Mouse (Mus musculus) mouse embryonic stem cell (cell line): ENCODE results near the gene Ada.
"Not testable (repeated sequence)": the region's sequence is repeated elsewhere in the genome, so short reads cannot be mapped to it uniquely, and the experiment has no call there.

Experiments
- in situ Hi-C, 2 experiments: fragments of 300-500 bp; cut with MboI; formaldehyde crosslinking; loops; 1 replicate in 1 of 2; 3 replicates in 1 of 2; pipeline ENCODE4 v1.14.3; 2019 to 2020; ENCODE audit warnings: low sequenced_read_pairs in 2 of 2, low pct_unique_long_range_greater_than_20kb in 1 of 2, mixed read lengths in 1 of 2; ENCODE audit not compliant: unreplicated experiment in 1 of 2

The Ada gene

DNA sequence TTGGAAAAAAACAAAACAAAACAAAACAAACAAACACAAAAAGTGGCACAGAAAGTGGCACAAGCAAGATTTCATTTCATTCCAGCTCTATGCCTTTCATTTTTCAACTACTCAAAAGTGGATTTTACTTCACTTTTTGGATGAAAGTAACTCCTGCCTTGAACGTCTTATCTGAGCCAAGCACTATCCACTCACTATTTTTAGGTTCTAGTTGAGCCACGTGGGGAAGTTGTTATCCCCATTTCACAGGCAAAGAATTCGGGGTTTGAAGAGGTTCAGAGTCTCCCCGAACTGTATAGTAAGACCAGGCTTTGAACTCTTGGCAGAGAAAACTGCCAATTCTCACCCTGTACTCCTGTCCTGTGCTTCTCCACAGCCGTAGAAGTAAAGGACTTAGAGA lies 41.7 kb downstream of the Ada start:
- in situ Hi-C loops: no loop called here

DNA sequence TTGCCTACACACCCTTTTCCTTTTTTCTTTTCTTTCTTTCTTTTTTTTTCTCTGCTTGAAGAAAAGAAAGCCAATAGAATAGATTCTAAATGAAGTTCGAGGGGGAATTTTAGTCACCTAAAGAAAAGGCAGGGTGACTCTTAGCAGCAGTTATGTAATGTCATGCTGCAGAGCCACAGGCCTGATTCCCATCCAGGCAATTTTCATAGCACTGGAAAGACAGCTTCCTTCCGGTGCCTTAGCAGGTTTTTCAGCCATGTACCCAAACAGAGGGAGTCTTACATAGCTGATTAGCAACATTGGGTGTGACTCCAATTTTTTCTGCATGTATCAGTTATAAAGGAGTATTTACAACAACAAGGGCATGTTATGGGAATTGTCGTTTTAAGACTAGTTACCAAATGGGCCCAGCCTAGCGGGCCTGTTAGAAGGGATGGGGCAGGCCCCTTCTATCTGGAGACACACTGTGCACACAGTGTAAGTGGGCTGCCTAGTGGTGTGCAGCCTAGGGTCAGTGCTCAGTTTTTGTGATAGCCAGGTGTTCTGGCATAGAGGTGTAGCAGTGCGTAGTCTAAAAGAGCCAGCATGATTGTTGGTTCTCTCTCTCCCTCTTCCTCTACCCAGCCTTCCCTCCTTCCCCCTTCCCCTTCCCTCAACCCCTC lies 46.3 kb downstream of the Ada start:
- in situ Hi-C loops: no loop called here

DNA sequence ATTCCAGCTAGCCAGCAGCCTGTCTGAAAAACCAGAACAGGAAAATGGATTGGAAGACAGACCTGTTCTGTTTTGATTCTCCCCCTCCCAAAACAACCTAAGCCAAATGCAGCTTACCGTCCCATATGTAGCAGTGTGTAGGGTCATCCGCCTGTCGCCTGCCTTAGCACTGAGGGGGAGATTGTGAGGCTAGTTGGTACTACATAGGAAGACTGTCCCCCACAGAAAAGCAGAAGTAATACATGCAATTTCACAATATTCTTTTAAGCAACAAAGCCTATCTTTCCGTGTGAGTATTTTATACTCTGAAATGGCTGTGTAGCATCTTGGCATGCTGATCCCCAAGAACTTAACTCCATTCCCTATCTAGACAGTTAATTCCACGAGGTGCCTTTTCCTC lies 47.1 kb downstream of the Ada start:
- in situ Hi-C loops: no loop called here

DNA sequence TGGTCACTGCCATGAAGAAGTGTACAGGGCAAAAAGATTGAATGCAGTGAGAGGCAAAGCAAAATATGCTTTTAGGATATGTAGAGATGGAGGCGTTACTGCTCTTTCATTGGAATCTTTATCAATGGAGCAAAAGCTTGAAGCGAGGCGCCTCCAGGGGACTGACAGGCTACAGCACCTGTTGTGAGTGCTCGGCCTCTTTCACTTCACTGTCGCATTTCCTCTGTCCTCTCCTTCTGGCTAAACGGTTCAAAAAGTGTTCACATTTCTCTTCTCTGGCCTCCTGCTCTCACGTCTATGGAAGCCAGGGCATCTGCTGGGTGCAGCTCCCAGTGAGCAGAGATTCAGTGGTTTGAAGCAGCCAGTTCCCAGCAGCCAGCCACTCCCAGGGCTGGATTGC lies 47.6 kb downstream of the Ada start:
- in situ Hi-C loops: no loop called here

DNA sequence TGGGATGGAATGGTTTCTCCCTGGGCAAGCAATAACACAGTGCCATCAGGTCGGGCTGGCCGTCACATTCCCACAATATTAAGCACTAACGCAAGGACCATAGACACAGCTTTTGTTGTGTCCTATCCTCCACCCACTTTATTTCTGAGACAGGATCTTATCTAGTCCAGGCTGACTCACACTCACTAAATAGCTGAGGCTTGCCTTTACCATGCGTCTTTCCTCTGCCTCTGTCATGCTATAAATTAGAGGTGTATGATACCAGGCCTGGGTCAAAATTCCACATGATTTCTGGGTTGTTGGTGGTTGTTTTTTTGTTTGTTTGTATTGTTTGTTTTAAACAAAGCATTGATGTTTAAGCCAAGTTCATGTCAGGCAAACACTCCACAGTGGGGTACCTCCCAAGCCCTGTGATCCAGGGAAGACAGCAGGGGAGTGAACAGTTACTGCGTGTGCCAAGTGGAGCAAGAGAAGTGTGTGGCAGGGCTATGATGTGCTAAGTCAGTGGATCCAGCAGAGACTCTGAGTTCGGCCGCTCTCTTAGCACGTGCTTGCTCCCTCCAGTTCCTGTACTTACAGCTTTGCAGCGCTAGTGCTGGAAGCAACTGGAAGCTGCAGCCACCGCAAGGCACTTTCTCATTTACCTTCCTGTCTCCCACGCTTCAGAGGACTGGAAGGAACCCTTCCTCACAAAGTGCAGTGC lies 50.8 kb downstream of the Ada start:
- in situ Hi-C loops: no loop called here

DNA sequence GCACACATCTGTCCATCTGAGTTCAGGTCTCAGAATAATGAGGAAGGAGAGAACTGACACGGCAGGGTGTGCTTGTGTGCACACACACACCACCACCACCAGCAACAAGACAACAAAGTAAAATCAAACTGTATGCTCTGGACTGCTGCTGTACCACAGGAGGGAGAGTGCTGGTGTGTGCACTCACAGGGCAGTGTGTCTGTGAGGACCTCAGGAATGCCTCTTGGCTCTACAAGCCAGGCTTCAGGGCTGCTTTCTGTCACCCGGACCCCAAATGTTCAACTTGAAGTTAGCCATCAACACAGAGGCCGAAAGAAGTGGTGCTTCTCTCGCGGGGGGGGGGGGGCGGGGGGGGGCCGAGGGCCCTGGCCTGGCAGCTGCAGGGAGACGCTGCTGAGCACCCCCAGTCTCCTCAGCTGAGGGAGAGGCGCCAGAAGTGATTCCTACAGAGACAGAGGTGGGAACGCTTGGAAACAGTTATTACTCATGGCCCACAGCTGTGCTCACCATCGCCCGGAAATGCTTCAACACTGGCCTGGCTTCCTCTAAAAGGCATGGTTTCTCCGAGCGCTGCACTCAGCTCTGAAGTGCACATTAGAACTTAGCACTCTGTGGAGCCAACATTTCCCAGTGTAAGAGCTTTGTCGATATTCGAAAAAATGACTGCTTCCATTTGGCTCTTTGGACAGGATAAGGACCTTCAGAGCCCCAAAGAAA lies 52.1 kb downstream of the Ada start:
- in situ Hi-C loops: no loop called here

DNA sequence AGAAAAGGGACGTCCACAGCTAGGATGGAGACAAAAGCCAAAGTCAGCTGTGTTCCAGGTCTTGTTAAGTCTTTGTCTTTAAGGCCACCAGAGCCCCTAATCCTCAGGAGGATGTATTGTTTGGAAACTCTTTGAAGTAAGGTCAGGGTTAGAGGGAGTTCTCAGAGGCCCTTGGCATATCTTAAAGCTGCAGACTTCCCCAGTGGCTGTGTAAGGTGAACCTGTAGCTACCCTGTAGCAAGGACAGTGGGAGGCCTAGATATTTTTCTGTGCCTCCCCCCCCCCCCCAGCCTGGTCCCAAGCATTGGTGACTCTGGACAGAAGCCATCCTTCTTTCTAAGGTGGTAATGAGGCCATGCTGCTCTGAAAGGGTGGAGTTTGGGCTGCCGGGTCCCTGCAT lies 53.3 kb downstream of the Ada start:
- in situ Hi-C loops: no loop called here

DNA sequence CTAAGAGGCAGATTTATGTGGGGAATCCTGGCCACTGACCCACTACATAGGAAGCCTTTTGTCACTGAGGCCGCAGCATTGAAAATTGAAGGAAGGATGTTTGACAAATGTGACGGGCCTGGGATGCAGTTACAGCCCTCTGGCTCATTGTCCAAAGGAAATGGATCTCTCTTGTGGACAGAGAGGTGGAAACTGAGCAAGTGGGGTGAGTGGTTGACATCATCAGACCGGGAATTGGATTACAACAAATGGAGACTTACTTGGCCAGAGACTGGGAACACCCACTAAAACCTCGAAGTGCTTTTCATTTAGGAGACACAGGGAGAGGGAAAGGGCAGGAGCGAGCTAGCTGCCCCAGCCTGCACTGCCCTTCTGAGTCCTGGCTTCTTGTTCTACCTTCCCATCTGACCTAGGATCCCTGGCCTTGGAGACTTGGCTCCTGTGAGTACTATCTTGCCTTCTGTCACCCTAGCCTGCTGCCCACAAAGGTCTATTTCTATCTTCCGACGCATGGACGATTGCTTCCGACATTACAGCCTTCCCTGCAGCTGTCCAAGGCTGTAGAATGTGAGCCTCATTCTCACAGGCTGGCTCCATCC lies 56.2 kb downstream of the Ada start:
- in situ Hi-C loops: no loop called here

DNA sequence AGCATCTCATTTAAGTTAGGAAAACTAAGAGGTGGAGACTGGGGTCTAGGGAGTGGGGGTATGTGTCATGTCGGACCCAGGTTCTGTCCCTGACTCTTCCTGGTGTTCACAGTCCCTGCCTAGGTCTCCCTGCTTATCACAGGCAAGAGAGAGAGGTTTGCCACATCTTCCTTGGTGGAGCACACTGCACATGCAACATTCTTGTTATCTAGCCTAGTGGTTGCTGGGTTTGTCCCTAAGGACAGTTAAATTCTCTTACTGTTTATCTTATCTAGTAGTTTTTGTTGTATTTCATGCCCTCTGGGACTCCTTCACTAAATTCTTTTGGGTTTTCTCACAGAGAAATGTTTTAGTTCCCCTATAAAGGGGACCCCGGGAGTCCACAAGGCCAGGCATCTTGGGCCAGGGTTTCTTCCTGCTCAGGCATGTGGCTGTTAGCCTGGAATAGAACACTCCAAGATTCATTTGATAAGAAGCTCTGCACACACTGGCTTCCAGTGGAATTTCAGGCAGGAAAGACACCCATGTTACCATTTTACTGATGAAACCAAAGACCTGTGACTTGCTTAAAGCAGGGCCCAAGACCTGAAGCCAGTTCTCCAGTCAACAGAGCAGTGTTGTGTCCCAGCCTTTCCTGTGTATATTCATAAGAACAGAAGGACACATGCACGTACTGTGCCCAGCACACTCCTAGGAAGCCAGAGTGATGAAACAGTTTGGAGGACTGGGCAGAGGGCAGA lies 57.0 kb downstream of the Ada start:
- in situ Hi-C loops: no loop called here

DNA sequence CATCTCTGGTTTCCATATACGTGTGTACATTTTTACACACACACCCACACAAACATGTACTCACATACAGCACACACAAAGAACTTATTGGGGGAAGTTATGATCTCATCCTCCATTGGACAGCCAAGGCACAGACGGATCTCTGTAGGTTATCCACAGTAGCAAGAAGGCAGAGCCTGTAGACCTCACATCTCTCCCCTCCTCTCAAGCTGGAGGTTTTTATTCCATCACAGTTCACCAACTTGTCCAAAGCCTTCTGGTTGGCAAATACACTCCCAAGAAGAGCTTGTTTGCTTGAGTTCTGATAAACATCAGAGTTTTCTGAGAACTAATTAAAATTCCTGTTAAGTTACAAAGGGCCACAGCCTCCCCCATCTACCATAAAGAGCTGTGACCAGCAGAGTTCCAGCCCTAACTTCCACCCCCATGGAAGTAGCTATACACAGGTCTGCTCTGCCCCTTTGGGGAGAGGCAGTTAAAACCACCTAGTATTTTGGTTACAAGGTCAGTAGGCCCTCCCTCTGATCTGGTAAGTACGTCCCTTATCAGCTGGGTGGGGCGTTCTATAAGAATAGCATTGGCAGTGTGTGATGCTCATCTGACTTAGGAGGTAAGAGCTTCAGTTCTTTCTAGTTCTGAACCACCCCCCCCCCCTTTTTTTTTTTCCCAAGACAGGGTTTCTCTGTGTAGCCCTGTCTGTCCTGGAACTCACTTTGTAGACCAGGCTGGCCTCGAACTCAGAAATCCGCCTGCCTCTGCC lies 58.0 kb downstream of the Ada start:
- in situ Hi-C loops: no loop called here

DNA sequence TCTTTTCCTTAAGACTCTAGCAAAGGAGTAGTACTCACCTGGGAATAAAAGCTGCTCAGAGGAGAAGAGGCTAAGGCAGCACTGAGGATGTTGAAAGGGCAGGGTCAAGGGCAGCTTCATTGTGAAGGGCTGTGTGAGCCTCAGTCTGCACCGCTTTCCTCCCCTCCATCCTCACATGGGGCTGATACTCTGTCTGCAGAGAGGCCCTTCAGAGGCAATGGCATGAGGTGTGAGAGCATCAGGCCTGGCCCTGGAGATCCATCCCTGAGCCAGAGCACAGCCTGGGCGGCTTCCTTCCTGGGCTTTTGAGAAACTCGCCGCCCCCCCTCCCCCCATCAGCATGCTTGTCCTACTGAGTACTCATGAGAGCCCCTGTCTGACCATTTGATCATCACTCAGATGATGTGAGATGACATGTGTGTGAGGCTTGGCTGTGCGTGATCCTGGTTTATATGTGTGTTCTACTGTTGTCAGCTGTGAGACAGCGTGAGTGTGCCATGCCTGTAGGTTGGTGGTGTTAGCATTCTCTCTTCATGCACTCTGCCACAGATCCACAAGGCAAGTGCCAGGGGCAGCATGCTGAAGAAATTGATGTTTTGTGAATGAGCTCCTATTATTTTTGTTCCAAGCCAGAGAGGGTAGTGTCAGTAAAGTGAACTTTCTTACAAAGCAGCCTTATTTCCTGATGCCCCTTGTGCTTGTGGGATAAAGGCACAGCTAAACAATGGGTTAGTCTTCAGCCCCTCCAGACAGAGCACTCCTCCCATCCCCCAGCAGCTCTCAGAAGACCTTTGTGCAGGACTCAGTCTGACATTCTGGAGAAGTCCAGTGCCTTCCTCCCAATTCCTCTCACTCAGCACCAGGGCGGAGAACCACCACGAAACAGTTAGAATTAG lies 59.4 kb downstream of the Ada start:
- in situ Hi-C loops: no loop called here

DNA sequence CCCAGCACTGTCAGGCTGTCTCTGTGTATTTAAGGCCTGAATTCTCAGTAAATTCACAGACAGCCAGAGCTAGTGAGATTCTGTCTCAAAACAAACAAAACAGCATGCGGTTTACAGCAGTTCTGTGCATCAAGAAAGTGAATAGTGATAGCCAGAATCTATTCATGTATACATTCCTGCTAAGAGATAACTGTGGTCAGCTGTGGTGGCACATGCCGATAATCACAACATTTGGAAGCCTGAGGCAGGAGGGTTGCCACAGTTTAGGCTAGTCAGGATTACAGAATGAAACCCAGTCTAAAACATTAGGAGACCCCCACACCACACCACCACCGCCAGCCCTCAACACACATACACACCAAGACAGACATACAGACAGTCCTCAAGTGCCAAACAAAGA lies 60.3 kb downstream of the Ada start:
- in situ Hi-C loops: no loop called here

DNA sequence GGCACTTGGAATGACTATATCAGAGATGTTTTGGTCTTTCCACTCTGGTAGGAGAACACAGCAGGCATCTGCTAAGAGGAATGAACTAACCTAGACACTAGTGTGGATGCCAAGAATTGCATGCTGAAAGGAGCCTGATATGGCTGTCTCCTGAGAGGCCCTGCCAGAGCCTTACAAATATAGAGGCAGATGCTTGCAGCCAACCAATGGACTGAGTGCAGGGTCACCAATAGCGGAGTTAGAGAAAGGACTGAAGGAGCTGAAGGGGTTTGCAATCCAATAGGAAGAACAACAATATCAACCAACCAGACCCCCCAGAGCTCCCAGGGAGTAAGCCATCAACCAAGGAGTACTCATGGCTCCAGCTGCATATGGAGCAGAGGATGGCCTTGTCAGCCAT lies 61.7 kb downstream of the Ada start:
- in situ Hi-C loops: not testable (repeated sequence)

DNA sequence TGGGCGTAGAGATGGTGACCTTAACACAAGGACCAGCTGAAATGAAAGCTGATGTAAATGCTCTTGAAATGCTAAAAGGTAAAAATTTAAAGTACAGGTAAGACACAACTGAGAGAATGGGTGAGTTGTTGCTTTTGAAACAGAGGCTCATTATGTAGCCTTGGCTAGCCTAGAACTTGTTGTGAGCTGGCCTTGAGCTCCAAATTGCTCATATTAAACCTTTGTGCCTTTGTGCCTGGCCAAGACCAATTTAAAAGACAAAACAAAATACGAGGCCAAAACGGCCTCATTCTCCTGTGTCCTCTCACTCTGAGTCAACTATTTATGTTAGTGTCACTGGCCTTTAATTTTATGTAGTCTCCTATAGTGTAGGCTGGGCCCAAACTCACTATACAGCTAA lies 63.2 kb downstream of the Ada start:
- in situ Hi-C loops: no loop called here

DNA sequence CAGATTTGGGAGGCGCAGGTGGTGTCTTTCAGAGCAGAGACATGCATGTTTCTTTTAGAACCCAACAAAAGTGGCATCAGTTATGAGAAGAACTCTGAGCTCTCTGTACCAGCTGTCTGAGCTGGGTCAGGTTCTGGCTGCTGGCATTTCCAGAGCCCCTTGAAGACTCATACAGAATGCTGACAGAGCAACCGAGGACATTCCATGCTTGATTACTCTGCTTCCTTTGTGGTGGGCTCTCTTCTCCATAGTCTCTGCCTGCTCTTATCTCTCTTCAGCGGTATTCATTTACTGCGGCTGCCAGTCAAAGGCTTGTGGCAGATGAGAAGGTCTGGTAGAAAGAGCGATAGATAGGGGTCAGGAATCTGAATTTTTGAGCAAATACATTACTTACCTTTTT lies 63.8 kb downstream of the Ada start:
- in situ Hi-C loops: no loop called here

DNA sequence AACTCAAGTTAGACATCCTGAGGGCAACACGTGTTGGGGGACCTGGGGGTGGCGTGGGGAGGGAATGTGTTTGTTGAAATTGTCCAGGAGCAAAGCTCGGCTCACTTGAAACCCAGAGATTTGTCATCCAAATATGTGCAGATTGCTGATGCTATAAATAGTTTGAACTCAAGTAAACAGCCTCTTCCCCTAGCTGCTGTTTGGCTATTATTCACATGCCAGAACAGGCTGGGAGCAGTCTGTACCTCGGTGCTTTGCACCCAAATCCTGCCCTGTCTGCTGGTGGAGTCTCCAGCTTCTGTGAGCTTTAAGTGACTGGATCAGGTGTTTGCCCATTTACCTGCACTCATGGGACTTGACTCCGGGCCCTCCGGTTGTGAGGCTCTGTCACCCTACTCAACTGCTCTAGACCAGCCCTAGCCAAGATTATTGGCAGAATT lies 64.3 kb downstream of the Ada start:
- in situ Hi-C loops: no loop called here

DNA sequence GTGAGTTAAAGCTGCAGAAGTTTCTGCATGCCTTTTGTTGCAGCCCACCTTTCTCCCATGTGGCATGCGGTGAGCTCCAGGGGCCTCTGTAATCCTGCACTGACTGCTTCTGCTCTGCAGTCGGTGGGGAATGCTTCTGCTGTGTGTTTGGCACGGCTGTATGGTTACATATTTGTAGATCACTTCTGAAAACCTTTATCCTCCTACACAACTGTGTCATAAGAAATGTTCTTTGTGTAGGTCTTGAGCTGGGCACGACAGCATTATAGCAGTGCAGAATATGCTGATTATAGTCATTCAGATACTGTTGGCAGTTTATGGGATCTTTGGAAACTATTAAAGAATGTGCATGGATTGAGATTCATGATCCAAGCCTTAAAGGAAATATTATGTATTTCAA lies 64.8 kb downstream of the Ada start:
- in situ Hi-C loops: no loop called here
